Mouse (Mus musculus): Measurements from ENCODE around the gene Jph3.

Jph3 gene

GRCm38 (mm10) chr8:121842064-121842955, 112.9 kb downstream of the Jph3 start:
- no peak for DNase-seq

- DNase-seq, result no peak
Measured at GRCm38 (mm10) chr8:121843184-121843733, 113.8 kb downstream of the Jph3 start.
